Mouse (Mus musculus) liver, adult 2 months (tissue): ENCODE measurements around the gene Gm9046.
"Not testable (repeated sequence)": the region's sequence is repeated elsewhere in the genome, so short reads cannot be mapped to it uniquely, and the experiment has no call there.

ENCODE experiments used
- CTCF ChIP-seq: fragments of 200-500 bp; IDR thresholded peaks from 2 replicates; pipeline ENCODE4 v1.5.1; 2011; ENCODE audit warnings: low read depth, low read length, control low read depth
- POLR2A ChIP-seq: fragments of 200-500 bp; IDR thresholded peaks from 2 replicates; pipeline ENCODE4 v1.6.1; 2011; ENCODE audit warnings: low read length, control low read depth; ENCODE audit not compliant: insufficient read depth; ENCODE audit errors: extremely low read depth

DNA sequence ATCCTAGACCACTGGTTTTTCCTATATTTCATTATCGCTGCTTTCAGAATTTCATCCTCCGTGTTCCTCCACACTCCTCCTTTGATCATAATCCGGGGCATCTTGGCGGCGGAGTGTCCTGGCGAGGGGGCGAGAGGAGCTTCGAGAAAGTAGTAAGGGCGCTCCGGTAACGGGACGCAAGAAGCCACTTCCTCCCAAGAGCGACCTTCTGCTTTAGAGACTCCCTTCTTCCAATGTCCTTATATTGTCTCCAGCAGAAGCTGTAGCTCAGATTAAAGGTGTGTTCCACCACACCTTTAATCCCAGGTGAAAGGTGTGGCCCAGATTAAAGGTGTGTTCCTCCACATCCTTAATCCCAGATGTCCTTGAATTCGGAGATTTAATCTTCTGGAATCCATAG lies 5.5 kb upstream of the Gm9046 start, which contains the start of gene Gm9048:
- not testable (repeated sequence) for TF ChIP-seq POLR2A, CTCF
